Mouse (Mus musculus) heart, embryonic 12.5 days (tissue): ENCODE results near the gene Izumo2. TPM values are rescaled to one million over a fixed set of nuclear protein-coding genes. Genes with fewer than 3 reads are reported as not detected.
"Not testable (repeated sequence)": the region's sequence is repeated elsewhere in the genome, so short reads cannot be mapped to it uniquely, and the experiment has no call there.

Experiments
- ATAC-seq: fragments of 200-750 bp; cut with Nextera tagmentation; 2 replicates; pipeline ENCODE4 v1.8.0; 2017; ENCODE audit warnings: moderate TSS enrichment, moderate library complexity; ENCODE audit not compliant: insufficient number of reproducible peaks, low FRiP score
- H3K27ac ChIP-seq: fragments of 300-500 bp; sonication (generic); 2 replicates; pipeline ENCODE4 v1.5.1; 2016; ENCODE audit warnings: mild to moderate bottlenecking, moderate library complexity; ENCODE audit not compliant: poor library complexity, severe bottlenecking
- H3K27me3 ChIP-seq: fragments of 300-500 bp; sonication (generic); replicated peaks from 2 replicates; pipeline ENCODE4 v1.6.1; 2016; ENCODE audit warnings: mild to moderate bottlenecking, moderate library complexity
- H3K36me3 ChIP-seq: fragments of 300-500 bp; sonication (generic); 2 replicates; pipeline ENCODE4 v1.6.1; 2016; ENCODE audit warnings: mild to moderate bottlenecking, moderate library complexity
- H3K4me1 ChIP-seq: fragments of 300-500 bp; sonication (generic); replicated peaks from 2 replicates; pipeline ENCODE4 v1.6.1; 2016; ENCODE audit warnings: mild to moderate bottlenecking
- H3K4me2 ChIP-seq: fragments of 300-500 bp; sonication (generic); 2 replicates; pipeline ENCODE4 v1.6.1; 2016; ENCODE audit warnings: mild to moderate bottlenecking, moderate library complexity
- H3K4me3 ChIP-seq: fragments of 300-500 bp; sonication (generic); 2 replicates; pipeline ENCODE4 v1.5.1; 2016; ENCODE audit warnings: mild to moderate bottlenecking
- H3K9ac ChIP-seq: fragments of 300-500 bp; sonication (generic); 2 replicates; pipeline ENCODE4 v1.6.1; 2016; ENCODE audit warnings: mild to moderate bottlenecking, moderate library complexity
- H3K9me3 ChIP-seq: fragments of 300-500 bp; sonication (generic); replicated peaks from 2 replicates; pipeline ENCODE4 v1.6.1; 2016; ENCODE audit warnings: mild to moderate bottlenecking, moderate library complexity
- WGBS: fragments of 180-500 bp; shearing (Covaris S2); methylation state at CpG from one replicate; pipeline ENCODE4 v1.1.7; 2016; 5-methylcytosine and 5-hydroxymethylcytosine counted together
- polyA plus RNA-seq: library from polyadenylated mRNA; unstranded; fragments of >200 nt; fragmentation: Nextera tagmentation; extraction: Ambion mirVana; gene quantifications from 2 replicates; pipeline ENCODE4 v1.2.1, GENCODE M21; 2016

Izumo2 gene
- polyA plus RNA-seq, 1 experiment from 2014 or later: not detected

- WGBS: 56% methylated on average over 7 of the region's 7 CpGs
- H3K9me3 ChIP-seq: no peaks in the 10 kb centered on the region
- H3K4me3 ChIP-seq: no peak overlapping the region
- H3K4me1 ChIP-seq: peaks cover 15% of the 10 kb centered on the region
- H3K36me3 ChIP-seq: no peaks in the 10 kb centered on the region
- no peak overlapping the region for H3K4me2 ChIP-seq
- no peak for ATAC-seq
- H3K27ac ChIP-seq: no peak overlapping the region
- no peak overlapping the region for H3K9ac ChIP-seq
- H3K27me3 ChIP-seq: peaks cover 19% of the 10 kb centered on the region
Measured at GRCm38 (mm10) chr7:44697980-44698379, 10.6 kb upstream of the Izumo2 start.

DNA sequence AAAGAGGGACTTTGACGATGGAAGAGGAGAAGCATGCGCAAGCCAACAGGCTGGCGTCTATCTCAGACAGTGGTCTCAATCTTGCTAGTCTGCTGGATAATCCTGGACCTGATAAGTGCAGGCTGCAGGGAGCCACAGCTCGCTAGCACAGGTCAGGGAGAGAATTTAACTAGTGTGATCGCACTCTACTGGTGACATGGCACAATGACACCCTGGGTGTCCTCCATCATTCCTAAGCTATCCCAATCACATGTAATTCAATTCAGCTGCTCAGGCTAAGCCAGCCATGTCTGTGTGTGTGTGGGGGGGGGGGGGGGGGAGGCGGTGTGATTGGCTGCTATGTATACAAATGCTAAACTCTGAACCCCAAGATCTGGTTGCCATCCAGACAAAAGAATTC is 6.6 kb upstream of the Izumo2 start:
- Histone ChIP-seq H3K4me3 (no peak overlapping the region), H3K9me3 (peaks cover 7% of the 10 kb centered on the region; the same call in 1 of the 2 replicates), H3K27me3 (peaks cover 12% of the 10 kb centered on the region), H3K9ac (no peak overlapping the region), H3K36me3 (no peaks in the 10 kb centered on the region), H3K4me1 (peaks cover 11% of the 10 kb centered on the region), H3K4me2 (no peak overlapping the region), H3K27ac (no peak overlapping the region)
- WGBS: 4% methylated on average over 6 of the region's 6 CpGs
- ATAC-seq: no peak

DNA sequence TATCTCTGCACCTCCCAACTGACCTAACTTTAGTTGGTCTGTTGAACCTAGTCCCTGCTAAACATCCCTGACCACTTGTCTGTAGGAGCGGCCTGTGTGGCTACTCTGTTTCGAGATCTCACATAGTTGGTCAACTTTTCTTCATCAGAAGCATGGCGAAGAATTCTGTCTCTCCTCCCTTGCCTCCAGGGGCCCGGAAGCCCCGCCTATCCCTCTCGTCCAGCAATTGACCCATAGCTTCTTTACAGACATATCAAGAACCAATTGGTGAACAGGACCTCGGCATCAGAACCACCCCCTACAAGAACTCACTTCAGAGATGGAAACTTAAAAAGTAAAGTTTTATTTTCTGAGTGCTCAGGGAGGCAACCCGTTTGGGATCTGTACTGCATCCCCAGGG is 5.6 kb upstream of the Izumo2 start:
- 67% methylated on average over 8 of the region's 8 CpGs for WGBS

GRCm38 (mm10) chr7:44704363-44704762 is 4.2 kb upstream of the Izumo2 start:
- H3K36me3 ChIP-seq: no peaks in the 10 kb centered on the region
- no peak overlapping the region for H3K9ac ChIP-seq
- no peaks in the 10 kb centered on the region for H3K4me1 ChIP-seq
- 59% methylated on average over 3 of the region's 3 CpGs for WGBS
- no peaks in the 10 kb centered on the region; the same call in 1 of the 2 replicates for H3K27me3 ChIP-seq
- H3K9me3 ChIP-seq: peaks cover 7% of the 10 kb centered on the region; the same call in 1 of the 2 replicates
- no peak for ATAC-seq
- no peak overlapping the region for H3K27ac ChIP-seq
- no peak overlapping the region for H3K4me3 ChIP-seq
- H3K4me2 ChIP-seq: no peak overlapping the region

More for the DNA sequence above, 5.6 kb upstream of the Izumo2 start:
- peaks cover 8% of the 10 kb centered on the region for H3K27me3 ChIP-seq
- no peak overlapping the region for H3K27ac ChIP-seq
- no peaks in the 10 kb centered on the region for H3K4me1 ChIP-seq
- H3K9me3 ChIP-seq: peaks cover 7% of the 10 kb centered on the region; the same call in 1 of the 2 replicates
- H3K36me3 ChIP-seq: no peaks in the 10 kb centered on the region
- H3K4me2 ChIP-seq: no peak overlapping the region
- ATAC-seq: no peak
- H3K4me3 ChIP-seq: no peak overlapping the region
- H3K9ac ChIP-seq: no peak overlapping the region

- Histone ChIP-seq H3K4me1 (no peaks in the 10 kb centered on the region), H3K9ac (no peak overlapping the region), H3K4me2 (no peak overlapping the region), H3K27me3 (no peaks in the 10 kb centered on the region; the same call in 1 of the 2 replicates), H3K36me3 (no peaks in the 10 kb centered on the region), H3K27ac (no peak overlapping the region), H3K4me3 (no peak overlapping the region), H3K9me3 (peaks cover 9% of the 10 kb centered on the region; the same call in 1 of the 2 replicates)
- no peak for ATAC-seq
- WGBS: 85% methylated on average over 4 of the region's 4 CpGs
Measured at GRCm38 (mm10) chr7:44705086-44705485, 3.5 kb upstream of the Izumo2 start.

- H3K4me2 ChIP-seq: no peak overlapping the region
- no peak for ATAC-seq
- no peaks in the 10 kb centered on the region for H3K36me3 ChIP-seq
- H3K4me3 ChIP-seq: no peak overlapping the region
- H3K4me1 ChIP-seq: no peaks in the 10 kb centered on the region
- H3K9ac ChIP-seq: no peak overlapping the region
- H3K27me3 ChIP-seq: no peaks in the 10 kb centered on the region
- no peak overlapping the region for H3K27ac ChIP-seq
- H3K9me3 ChIP-seq: peaks cover 10% of the 10 kb centered on the region; the same call in 1 of the 2 replicates
Measured at GRCm38 (mm10) chr7:44706322-44706721, 2.2 kb upstream of the Izumo2 start.

GRCm38 (mm10) chr7:44707169-44707675 is 1.3 kb upstream of the Izumo2 start:
- H3K9me3 ChIP-seq: peaks cover 10% of the 10 kb centered on the region; the same call in 1 of the 2 replicates
- no peak overlapping the region for H3K4me2 ChIP-seq
- no peaks in the 10 kb centered on the region for H3K36me3 ChIP-seq
- no peak overlapping the region for H3K9ac ChIP-seq
- H3K27ac ChIP-seq: no peak overlapping the region
- no peak overlapping the region for H3K4me3 ChIP-seq
- no peaks in the 10 kb centered on the region for H3K4me1 ChIP-seq
- WGBS: 82% methylated on average over 5 of the region's 5 CpGs
- no peak for ATAC-seq
- no peaks in the 10 kb centered on the region for H3K27me3 ChIP-seq

- H3K9me3 ChIP-seq: peaks cover 10% of the 10 kb centered on the region; the same call in 1 of the 2 replicates
Measured at GRCm38 (mm10) chr7:44708093-44708492, 449 bp upstream of the Izumo2 start.

GRCm38 (mm10) chr7:44709881-44710280 is 1.3 kb downstream of the Izumo2 start:
- 0 out of 2 replicates have a peak, but pooled peaks cover 5% of the 10 kb centered on the region for H3K27me3 ChIP-seq
- no peak overlapping the region for H3K4me2 ChIP-seq
- no peak overlapping the region for H3K4me3 ChIP-seq
- H3K27ac ChIP-seq: no peak overlapping the region
- ATAC-seq: no peak
- H3K9me3 ChIP-seq: peaks cover 10% of the 10 kb centered on the region; the same call in 1 of the 2 replicates
- 83% methylated on average over 5 of the region's 5 CpGs for WGBS
- no peak overlapping the region for H3K9ac ChIP-seq
- H3K36me3 ChIP-seq: no peaks in the 10 kb centered on the region
- no peaks in the 10 kb centered on the region for H3K4me1 ChIP-seq

More at GRCm38 (mm10) chr7:44708093-44708492, 449 bp upstream of the Izumo2 start:
- ATAC-seq, H3K4me1 ChIP-seq, H3K27me3 ChIP-seq, H3K27ac ChIP-seq, H3K36me3 ChIP-seq, H3K9ac ChIP-seq, H3K4me3 ChIP-seq, H3K4me2 ChIP-seq: not testable (repeated sequence)
- 76% methylated on average over 6 of the region's 6 CpGs for WGBS

GRCm38 (mm10) chr7:44722058-44722457 is 13.5 kb downstream of the Izumo2 start:
- no peak for ATAC-seq
- WGBS: 71% methylated on average over 5 of the region's 5 CpGs
- H3K27me3 ChIP-seq: peaks cover 31% of the 10 kb centered on the region

DNA sequence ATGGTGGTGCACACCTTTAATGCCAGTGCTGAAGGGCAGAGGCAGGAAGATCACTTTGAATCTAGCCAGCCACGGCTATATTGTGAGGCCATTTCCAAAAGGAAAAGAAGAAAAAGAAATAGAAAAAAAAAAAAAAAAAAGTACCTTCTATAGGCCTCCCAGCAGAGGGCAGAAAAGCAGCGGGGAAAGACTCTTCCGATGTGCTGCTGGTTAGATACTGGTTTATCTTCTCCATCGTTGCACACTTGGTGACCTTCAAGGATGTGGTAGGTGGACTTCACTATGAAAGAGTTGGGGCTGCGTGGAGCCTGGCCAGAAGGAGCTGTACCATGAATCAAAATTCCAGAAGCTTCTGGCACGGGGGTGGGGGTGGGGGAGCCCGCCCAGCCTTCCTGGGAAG is 15.8 kb downstream of the Izumo2 start:
- no peaks in the 10 kb centered on the region for H3K36me3 ChIP-seq
- H3K27ac ChIP-seq: no peak overlapping the region
- WGBS: 18% methylated on average over 7 of the region's 7 CpGs
- no peak for ATAC-seq
- H3K9ac ChIP-seq: no peak overlapping the region
- peaks cover 9% of the 10 kb centered on the region; the same call in 1 of the 2 replicates for H3K27me3 ChIP-seq
- H3K4me2 ChIP-seq: no peak overlapping the region
- H3K4me3 ChIP-seq: no peak overlapping the region
- no peaks in the 10 kb centered on the region for H3K4me1 ChIP-seq
- peaks cover 8% of the 10 kb centered on the region for H3K9me3 ChIP-seq

More at GRCm38 (mm10) chr7:44722058-44722457, 13.5 kb downstream of the Izumo2 start:
- no peak overlapping the region for H3K4me2 ChIP-seq
- H3K4me1 ChIP-seq: no peaks in the 10 kb centered on the region
- no peaks in the 10 kb centered on the region for H3K36me3 ChIP-seq
- no peak overlapping the region for H3K4me3 ChIP-seq
- H3K9me3 ChIP-seq: no peaks in the 10 kb centered on the region
- H3K27ac ChIP-seq: no peak overlapping the region
- H3K9ac ChIP-seq: no peak overlapping the region

DNA sequence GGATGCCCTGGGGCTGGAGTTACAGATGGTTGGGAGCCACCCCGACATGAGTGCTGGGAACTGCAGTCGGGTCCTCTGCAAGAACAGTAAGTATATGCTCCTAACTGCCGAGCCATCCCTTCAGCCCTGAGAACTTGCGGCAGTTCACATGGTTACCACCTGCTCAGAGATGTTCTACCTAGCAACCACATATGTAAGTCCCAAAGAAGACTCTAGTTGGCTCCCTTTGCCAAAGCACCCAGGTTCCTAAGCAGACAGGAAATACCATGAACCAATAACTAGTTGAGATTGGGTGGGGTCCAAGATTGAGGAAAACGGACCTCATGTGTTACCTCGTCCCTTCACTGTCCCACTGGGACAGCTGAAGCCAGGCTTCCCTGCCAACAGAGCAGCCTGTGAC is 17.8 kb downstream of the Izumo2 start:
- Histone ChIP-seq H3K4me3 (no peak overlapping the region), H3K9me3 (peaks cover 8% of the 10 kb centered on the region), H3K27ac (no peak overlapping the region), H3K4me1 (no peaks in the 10 kb centered on the region), H3K36me3 (no peaks in the 10 kb centered on the region), H3K27me3 (peaks cover 8% of the 10 kb centered on the region; the same call in 1 of the 2 replicates), H3K9ac (no peak overlapping the region), H3K4me2 (no peak overlapping the region)
- 67% methylated on average over 6 of the region's 6 CpGs for WGBS
- ATAC-seq: no peak
